Mouse (Mus musculus): ENCODE data around the gene Smco3. TPM values are rescaled to one million over a fixed set of nuclear protein-coding genes. Genes with fewer than 3 reads are reported as not detected.

Smco3 gene
- polyA plus RNA-seq, 1 experiment from 2014 or later, result 2.5 TPM

GRCm38 (mm10) chr6:136782761-136783160, 52.5 kb downstream of the Smco3 start:
- ATAC-seq (ENCODE audit: low FRiP score, low TSS enrichment), result no peak
- Histone ChIP-seq H3K9me3 (ENCODE audit: low read length) (no peaks in the 10 kb centered on the region), H3K4me1 (ENCODE audit: insufficient read depth, low read length) (no peaks in the 10 kb centered on the region), H3K36me3 (ENCODE audit: insufficient read depth, low read length) (no peaks in the 10 kb centered on the region), H3K27me3 (ENCODE audit: insufficient read depth, low read length) (no peaks in the 10 kb centered on the region), H3K9ac (replicated peaks; ENCODE audit: low read length) (no peak overlapping the region), H3K27ac (ENCODE audit: low read length) (no peak overlapping the region), H3K4me2 (replicated peaks; ENCODE audit: low read depth, low read length) (no peak overlapping the region), H3K4me3 (ENCODE audit: low read length) (no peak overlapping the region)
- 85% methylated on average over 9 of the region's 9 CpGs for WGBS

- WGBS, result 87% methylated on average over 12 of the region's 12 CpGs
- Histone ChIP-seq H3K9ac (replicated peaks; ENCODE audit: low read length) (no peak overlapping the region), H3K27ac (ENCODE audit: low read length) (no peak overlapping the region), H3K9me3 (ENCODE audit: low read length) (no peaks in the 10 kb centered on the region), H3K27me3 (ENCODE audit: insufficient read depth, low read length) (no peaks in the 10 kb centered on the region), H3K4me2 (replicated peaks; ENCODE audit: low read depth, low read length) (no peak overlapping the region), H3K4me1 (ENCODE audit: insufficient read depth, low read length) (no peaks in the 10 kb centered on the region), H3K36me3 (ENCODE audit: insufficient read depth, low read length) (no peaks in the 10 kb centered on the region), H3K4me3 (ENCODE audit: low read length) (no peak overlapping the region)
- ATAC-seq (ENCODE audit: low FRiP score, low TSS enrichment), result no peak
These were observed 53.1 kb downstream of the Smco3 start for GRCm38 (mm10) chr6:136782146-136782545.

GRCm38 (mm10) chr6:136781377-136781986, 53.8 kb downstream of the Smco3 start, which contains the start of gene Gucy2c:
TSS of gene Gucy2c (minus strand) at chr6:136781765.
- H3K4me3 ChIP-seq (ENCODE audit: low read length), result no peak within 1 kb of the TSS

More at GRCm38 (mm10) chr6:136781377-136781986, 53.8 kb downstream of the Smco3 start, which contains the start of gene Gucy2c:
- Histone ChIP-seq H3K9ac (replicated peaks; ENCODE audit: low read length) (no peak within 1 kb of the TSS), H3K4me1 (ENCODE audit: insufficient read depth, low read length) (no peaks in the 10 kb centered on the region), H3K27me3 (ENCODE audit: insufficient read depth, low read length) (no peaks in the 10 kb centered on the region), H3K36me3 (ENCODE audit: insufficient read depth, low read length) (no peaks in the 10 kb centered on the region), H3K4me2 (replicated peaks; ENCODE audit: low read depth, low read length) (no peak within 1 kb of the TSS), H3K27ac (ENCODE audit: low read length) (no peak within 1 kb of the TSS), H3K9me3 (ENCODE audit: low read length) (no peaks in the 10 kb centered on the region)
- ATAC-seq (ENCODE audit: low FRiP score, low TSS enrichment), result no peak
- WGBS, result 70% methylated on average over 20 of the region's 20 CpGs

Small RNA genes within 50 kb of the gene (microRNA-seq; reads per million reads assigned to microRNA genes)
- gene Gm44364, result not detected

Other genes with a start within 250 kb of the Smco3 start
- 5.3 and 5.7 TPM in 2 replicates for gene Plbd1, start 173.5 kb downstream of the Smco3 start, polyA plus RNA-seq (2015; fragmentation: Nextera tagmentation; extraction: Ambion mirVana)
- 0.06 and 0.11 TPM in 2 replicates for gene Gucy2c, start 53.7 kb downstream of the Smco3 start, polyA plus RNA-seq (2015; fragmentation: Nextera tagmentation; extraction: Ambion mirVana)
- gene Hist4h4, start 31.0 kb downstream of the Smco3 start, polyA plus RNA-seq (2015; fragmentation: Nextera tagmentation; extraction: Ambion mirVana), result 0.55 and 0.81 TPM in 2 replicates
- 104 and 115 TPM in 2 replicates for gene H2afj, start 27.2 kb downstream of the Smco3 start, polyA plus RNA-seq (2015; fragmentation: Nextera tagmentation; extraction: Ambion mirVana)
- gene BC049715, start 7.8 kb downstream of the Smco3 start, polyA plus RNA-seq (2015; fragmentation: Nextera tagmentation; extraction: Ambion mirVana), result 1.6 and 1.9 TPM in 2 replicates
- gene Wbp11, start 7.2 kb downstream of the Smco3 start, polyA plus RNA-seq (2015; fragmentation: Nextera tagmentation; extraction: Ambion mirVana), result 110 and 122 TPM in 2 replicates
- 5.6 and 6.4 TPM in 2 replicates for gene Art4, start 22.3 kb upstream of the Smco3 start, polyA plus RNA-seq (2015; fragmentation: Nextera tagmentation; extraction: Ambion mirVana)
- 226 and 274 TPM in 2 replicates for gene Mgp, start 40.4 kb upstream of the Smco3 start, polyA plus RNA-seq (2015; fragmentation: Nextera tagmentation; extraction: Ambion mirVana)
- gene Erp27, start 86.7 kb upstream of the Smco3 start, polyA plus RNA-seq (2015; fragmentation: Nextera tagmentation; extraction: Ambion mirVana), result 0.22 and 0.23 TPM in 2 replicates
- gene Pde6h, start 88.4 kb upstream of the Smco3 start, polyA plus RNA-seq (2015; fragmentation: Nextera tagmentation; extraction: Ambion mirVana), result 0.49 and 0.55 TPM in 2 replicates
- gene Arhgdib, start 106.4 kb upstream of the Smco3 start, polyA plus RNA-seq (2015; fragmentation: Nextera tagmentation; extraction: Ambion mirVana), result 67.6 and 69.5 TPM in 2 replicates

Data from kidney, embryonic 16.5 days (tissue).